Mouse (Mus musculus): Measurements from ENCODE around the gene Zfp59. TPM values are rescaled to one million over a fixed set of nuclear protein-coding genes. Genes with fewer than 3 reads are reported as not detected.

Zfp59 gene
- polyA plus RNA-seq, 1 experiment from 2014 or later = 10.5 TPM

- Histone ChIP-seq H3K9me3 (peaks cover 22% of the 10 kb centered on the region; the same call in 1 of the 2 replicates), H3K9ac (no peak overlapping the region), H3K27me3 (no peaks in the 10 kb centered on the region), H3K27ac (replicated peaks) (no peak overlapping the region), H3K4me3 (no peak overlapping the region), H3K36me3 (peaks cover 42% of the 10 kb centered on the region), H3K4me1 (replicated peaks) (no peaks in the 10 kb centered on the region), H3K4me2 (no peak overlapping the region)
- 77% methylated on average over 11 of the region's 11 CpGs for WGBS
- no peak for ATAC-seq (ENCODE audit: low read depth)
These were observed 66.8 kb downstream of the Zfp59 start for GRCm38 (mm10) chr7:27905061-27905848.

Other genes with a start within 250 kb of the Zfp59 start
- gene Akt2, start 247.1 kb upstream of the Zfp59 start, polyA plus RNA-seq (2015; fragmentation: Nextera tagmentation; extraction: Ambion mirVana) = 59.6 and 66.2 TPM in 2 replicates
- gene Ttc9b, start 184.7 kb upstream of the Zfp59 start, polyA plus RNA-seq (2015; fragmentation: Nextera tagmentation; extraction: Ambion mirVana) = 45.8 and 54.8 TPM in 2 replicates
- 11.6 and 12.7 TPM in 2 replicates for gene Map3k10, start 164.0 kb upstream of the Zfp59 start, polyA plus RNA-seq (2015; fragmentation: Nextera tagmentation; extraction: Ambion mirVana)
- 7.6 and 8.9 TPM in 2 replicates for gene Zfp607b, start 149.3 kb upstream of the Zfp59 start, polyA plus RNA-seq (2015; fragmentation: Nextera tagmentation; extraction: Ambion mirVana)
- gene Zfp60, start 107.2 kb upstream of the Zfp59 start, polyA plus RNA-seq (2015; fragmentation: Nextera tagmentation; extraction: Ambion mirVana) = 104 and 121 TPM in 2 replicates
- gene Zfp626, start 31.4 kb upstream of the Zfp59 start, polyA plus RNA-seq (2015; fragmentation: Nextera tagmentation; extraction: Ambion mirVana) = 2.3 and 2.9 TPM in 2 replicates
- gene Zfp607a, start 18.9 kb downstream of the Zfp59 start, polyA plus RNA-seq (2015; fragmentation: Nextera tagmentation; extraction: Ambion mirVana) = 1.4 and 1.5 TPM in 2 replicates
- 15.0 and 16.1 TPM in 2 replicates for gene Zfp974, start 90.9 kb downstream of the Zfp59 start, polyA plus RNA-seq (2015; fragmentation: Nextera tagmentation; extraction: Ambion mirVana)
- gene Zfp780b, start 140.6 kb downstream of the Zfp59 start, polyA plus RNA-seq (2015; fragmentation: Nextera tagmentation; extraction: Ambion mirVana) = 28.0 and 35.8 TPM in 2 replicates
- 4.9 and 5.5 TPM in 2 replicates for gene Zfp850, start 175.5 kb downstream of the Zfp59 start, polyA plus RNA-seq (2015; fragmentation: Nextera tagmentation; extraction: Ambion mirVana)
- gene Psmc4, start 211.5 kb downstream of the Zfp59 start, polyA plus RNA-seq (2015; fragmentation: Nextera tagmentation; extraction: Ambion mirVana) = 292 and 295 TPM in 2 replicates
- 0.14 TPM in 1 of 2 replicates, not detected in the other for gene Fcgbp, start 232.6 kb downstream of the Zfp59 start, polyA plus RNA-seq (2015; fragmentation: Nextera tagmentation; extraction: Ambion mirVana)